Mouse (Mus musculus) cerebellum, adult 9-11 months (tissue): ENCODE results near the gene Gm49405.

ENCODE experiments used
- DNase-seq: peaks from one replicate; pipeline ENCODE4 v3.0.0; 2022

The Gm49405 gene

DNA sequence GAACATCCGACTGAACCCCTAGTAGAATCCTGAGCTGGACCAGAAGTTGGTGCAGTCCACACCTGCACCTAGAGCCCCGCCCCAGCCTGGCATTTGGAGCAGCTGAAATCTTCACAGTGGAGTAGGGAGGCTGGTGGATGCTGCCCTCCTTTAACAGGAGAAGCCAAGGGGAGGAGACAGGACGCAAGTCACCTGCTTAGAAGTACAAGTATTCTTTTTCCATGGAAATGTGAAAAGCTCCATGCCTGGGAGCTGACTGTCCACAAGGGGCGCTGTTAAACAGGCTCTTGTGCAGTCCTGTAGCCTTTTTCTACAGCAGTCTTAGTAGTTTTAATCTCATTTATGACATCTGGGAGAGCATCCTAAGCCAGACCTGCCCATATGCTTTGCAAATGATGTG, 11.7 kb upstream of the Gm49405 start:
- DNase-seq: no peak

DNA sequence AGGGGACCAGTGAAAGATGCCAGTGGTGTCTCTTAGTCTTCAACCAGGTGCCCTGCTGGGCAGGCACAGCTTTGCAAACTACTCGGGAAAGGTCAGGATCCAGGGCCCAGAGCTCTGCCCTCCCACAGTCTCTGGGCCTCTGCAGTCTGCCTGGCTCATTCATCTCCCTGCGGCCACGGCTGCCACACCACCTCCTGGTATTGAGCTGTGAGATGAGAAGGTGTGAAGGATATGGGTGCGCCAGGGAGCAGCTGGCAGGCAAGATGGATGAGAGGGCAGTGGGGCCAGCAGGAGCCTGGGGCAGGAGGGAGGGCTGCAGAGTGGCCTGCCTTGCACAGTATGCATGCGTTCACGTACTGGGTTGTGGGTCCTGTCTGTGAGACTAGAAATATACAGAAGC, 9.6 kb upstream of the Gm49405 start:
- no peak for DNase-seq

GRCm38 (mm10) chr19:3991562-3991961, 8.9 kb upstream of the Gm49405 start:
- DNase-seq: no peak

DNA sequence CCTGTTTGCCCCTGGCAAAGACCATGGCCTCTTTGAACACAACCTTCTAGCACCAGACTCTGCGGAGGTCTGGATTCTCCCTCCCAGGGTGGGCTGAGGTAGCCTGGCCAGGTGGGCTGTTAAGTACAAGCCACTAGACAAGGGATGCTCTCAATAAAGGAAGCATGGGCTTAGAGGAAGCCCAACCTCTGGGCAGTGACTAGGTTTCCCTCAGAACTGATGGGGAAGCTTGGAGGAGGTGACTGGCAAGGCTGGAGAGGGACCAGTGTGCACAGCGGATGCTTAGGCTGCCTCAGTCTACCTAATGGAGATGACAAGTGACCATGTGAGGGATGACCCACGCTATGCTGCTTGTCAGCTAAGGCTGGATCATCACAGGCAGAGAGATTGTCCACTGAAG, 8.5 kb upstream of the Gm49405 start:
- no peak for DNase-seq

DNA sequence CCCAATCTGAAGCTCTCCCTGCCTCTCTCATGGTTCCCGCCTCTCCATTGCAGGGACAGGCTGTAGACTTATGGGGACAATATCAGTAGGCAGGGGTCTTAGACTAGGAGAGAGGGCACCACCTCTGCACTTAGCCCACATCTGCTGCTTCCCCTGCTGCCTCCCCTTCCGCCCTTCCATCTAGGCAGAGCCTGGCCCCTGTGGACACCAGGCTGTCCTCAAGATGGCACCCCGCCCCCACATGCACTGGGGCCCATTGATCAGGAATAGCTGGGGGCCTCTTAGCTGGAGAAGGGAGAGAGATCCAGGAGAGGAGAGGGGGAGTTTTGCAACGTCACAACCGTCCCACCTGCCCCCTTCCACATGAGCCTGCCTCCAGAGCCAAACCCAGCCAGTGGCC, 8.0 kb upstream of the Gm49405 start, which contains the start of gene Tbx10:
TSS of gene Tbx10 (plus strand) at position 337 of the 400 bp plus-strand sequence.
- no peak for DNase-seq

- DNase-seq: no peak
Measured at GRCm38 (mm10) chr19:3994932-3995331, 5.5 kb upstream of the Gm49405 start.

DNA sequence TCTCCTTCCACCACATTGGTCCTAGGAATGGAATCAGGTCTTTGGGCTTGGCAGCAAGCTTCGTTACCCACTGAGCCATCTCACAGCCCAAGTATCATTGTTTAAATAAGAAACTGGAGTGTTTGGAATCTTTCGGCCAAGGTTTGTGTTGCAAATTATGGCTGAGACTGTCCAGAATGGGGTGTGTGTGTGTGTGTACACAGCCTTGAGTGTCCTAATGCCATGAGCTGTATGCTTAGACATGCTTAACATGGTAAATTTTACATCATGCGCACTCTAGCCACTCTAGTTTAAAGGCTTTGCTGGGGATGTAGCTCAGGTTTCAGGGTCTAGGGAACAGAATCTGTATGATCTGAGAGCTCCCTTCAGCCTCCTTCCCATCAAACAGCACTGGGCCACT, 4.9 kb upstream of the Gm49405 start:
- no peak for DNase-seq

GRCm38 (mm10) chr19:3996106-3996505, 4.3 kb upstream of the Gm49405 start:
- DNase-seq: no peak

GRCm38 (mm10) chr19:3996747-3997146, 3.7 kb upstream of the Gm49405 start:
- DNase-seq: no peak

- no peak for DNase-seq
Measured at GRCm38 (mm10) chr19:3997231-3997630, 3.2 kb upstream of the Gm49405 start.

- peak; percentile 54 for DNase-seq
Measured at GRCm38 (mm10) chr19:3998335-3998734, 2.1 kb upstream of the Gm49405 start.

GRCm38 (mm10) chr19:3999121-3999730, 1.2 kb upstream of the Gm49405 start:
- peak; percentile 59 for DNase-seq

GRCm38 (mm10) chr19:4000949-4001525, 611 bp downstream of the Gm49405 start:
- DNase-seq: peak; percentile 47

GRCm38 (mm10) chr19:4001752-4002151, 1.3 kb downstream of the Gm49405 start:
- peak; percentile 40 for DNase-seq

DNA sequence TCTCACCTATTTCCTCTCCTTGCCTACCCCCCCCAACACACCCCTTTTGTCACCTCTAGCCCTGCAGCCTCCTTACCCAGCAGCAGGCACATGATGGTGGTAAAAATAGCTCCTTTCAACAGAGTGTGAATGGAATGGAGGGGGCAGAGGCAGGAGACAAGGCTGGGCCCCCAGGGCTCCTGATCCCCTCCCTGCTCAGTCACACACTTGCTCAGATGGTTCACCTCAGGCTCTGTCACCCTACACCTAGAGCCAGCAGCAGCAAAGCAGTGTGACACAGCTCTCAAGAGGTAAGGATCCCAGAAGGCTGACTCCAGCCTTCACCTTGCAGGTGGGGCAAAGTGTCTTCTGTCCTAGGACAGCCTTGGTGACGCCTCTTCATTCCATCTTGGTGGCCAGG, 2.7 kb downstream of the Gm49405 start, which contains the start of gene Doc2g:
TSS of gene Doc2g (plus strand) at position 202 of the 400 bp plus-strand sequence.
- DNase-seq: no peak

DNA sequence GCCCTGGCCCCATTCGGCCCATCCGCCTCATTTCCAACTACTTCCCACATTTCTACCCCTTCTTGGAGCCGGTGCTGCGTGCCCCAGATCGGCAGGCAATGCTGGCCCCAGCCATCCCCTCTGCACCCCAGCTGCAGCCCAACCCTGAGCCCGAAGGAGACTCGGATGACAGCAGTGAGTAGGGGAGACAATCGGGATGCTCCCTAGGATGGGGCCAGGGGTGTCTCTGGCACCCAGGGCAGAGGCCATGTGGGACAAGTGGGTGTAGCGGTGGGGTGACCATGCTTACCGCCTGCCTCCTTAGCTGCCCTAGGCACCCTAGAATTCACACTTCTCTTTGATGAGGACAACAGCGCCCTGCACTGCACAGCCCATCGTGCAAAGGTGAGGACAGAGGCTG, 3.2 kb downstream of the Gm49405 start:
- peak; percentile 32 for DNase-seq

- peak; percentile 49 for DNase-seq
Measured at GRCm38 (mm10) chr19:4004331-4004730, 3.9 kb downstream of the Gm49405 start.

DNA sequence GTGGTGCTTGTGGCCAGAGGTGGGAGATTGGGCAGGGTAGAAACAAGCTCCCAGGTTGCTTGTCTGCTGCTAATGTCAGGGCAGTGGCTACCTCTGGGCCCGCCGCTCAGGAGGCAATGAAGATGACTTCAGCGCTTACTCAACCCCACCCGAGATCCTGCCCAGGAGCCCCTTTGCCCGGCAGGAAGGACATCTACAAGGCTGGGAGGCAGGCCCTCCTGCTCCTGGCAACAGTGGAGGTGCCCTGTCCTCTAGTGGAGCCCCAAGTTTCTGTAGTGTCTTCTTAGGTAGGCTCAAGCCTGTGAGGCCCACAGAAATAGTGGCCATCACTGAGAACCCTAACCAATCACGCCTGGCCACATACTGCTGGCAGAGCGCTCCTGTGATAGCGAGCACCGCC, 4.7 kb downstream of the Gm49405 start:
- peak; percentile 27 for DNase-seq

DNA sequence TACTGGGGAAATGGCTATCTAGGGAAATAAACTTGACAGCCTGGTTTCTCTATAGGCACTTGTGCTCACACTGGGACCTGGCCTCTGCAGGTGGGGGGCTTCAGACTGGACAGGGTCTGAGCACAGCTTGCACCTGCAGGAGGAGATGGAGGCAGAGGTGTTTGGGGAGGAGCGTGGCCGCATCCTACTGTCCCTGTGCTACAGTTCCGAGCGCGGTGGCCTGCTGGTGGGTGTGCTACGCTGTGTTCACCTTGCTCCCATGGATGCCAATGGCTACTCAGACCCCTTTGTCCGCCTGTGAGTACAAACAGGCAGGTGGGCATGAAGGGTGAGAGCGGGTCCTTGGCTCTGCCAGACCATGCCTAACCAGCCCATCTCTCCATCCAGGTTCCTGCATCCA, 5.5 kb downstream of the Gm49405 start:
- peak; percentile 19 for DNase-seq

DNA sequence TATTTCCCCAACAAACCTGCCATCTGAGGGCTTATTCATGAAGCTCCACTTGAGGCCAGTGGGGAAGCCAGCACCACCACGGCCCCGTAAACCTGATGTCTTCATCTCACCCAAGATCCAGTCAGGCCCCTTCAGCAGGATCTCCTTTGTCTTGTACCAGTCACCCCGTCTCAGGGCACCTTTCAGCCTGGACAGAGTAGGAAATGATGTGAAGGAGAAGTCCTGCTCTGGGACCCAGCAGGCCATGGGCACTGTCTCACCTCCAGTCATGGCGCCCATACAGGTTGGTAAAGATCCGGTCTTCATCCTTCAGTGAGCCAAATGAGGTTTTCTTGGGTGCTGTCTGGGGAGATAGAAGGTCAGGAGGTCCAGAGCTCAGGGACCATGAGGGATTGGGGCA, 10.7 kb downstream of the Gm49405 start:
- peak; percentile 32 for DNase-seq

DNA sequence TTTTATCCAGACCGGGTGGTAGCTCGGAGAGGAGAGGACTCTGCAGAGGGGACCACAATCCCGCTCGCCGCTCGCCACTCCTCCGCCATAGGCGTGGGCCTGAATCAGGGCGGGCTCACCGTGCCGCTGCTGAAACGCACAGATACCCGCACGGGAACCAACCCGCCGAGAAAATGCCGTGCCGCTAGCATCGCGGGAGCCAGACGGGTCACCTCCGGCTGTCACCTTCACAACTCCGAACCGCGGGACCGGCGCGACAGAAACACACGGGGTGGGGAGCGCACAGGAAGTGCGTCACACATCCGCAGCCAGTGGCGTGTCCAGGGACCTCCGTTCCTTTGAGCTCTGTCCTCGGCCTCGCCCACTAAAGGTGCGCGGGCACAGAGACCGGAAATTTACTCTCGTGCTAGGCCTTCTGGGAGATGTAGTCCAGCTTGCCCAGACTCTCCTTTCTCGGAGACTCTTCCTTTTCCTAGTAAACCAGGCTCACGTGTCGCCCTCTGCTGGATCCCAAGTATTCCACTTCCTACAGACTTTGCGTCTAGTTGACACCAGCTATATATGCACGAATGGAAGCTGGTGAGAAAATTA, 12.1 kb downstream of the Gm49405 start, which contains the start of gene Ndufv1:
TSS of gene Ndufv1 (minus strand) at position 375 of the 591 bp plus-strand sequence.
- peak; percentile 99 for DNase-seq

GRCm38 (mm10) chr19:4013066-4013465, 12.6 kb downstream of the Gm49405 start:
- DNase-seq: no peak

DNA sequence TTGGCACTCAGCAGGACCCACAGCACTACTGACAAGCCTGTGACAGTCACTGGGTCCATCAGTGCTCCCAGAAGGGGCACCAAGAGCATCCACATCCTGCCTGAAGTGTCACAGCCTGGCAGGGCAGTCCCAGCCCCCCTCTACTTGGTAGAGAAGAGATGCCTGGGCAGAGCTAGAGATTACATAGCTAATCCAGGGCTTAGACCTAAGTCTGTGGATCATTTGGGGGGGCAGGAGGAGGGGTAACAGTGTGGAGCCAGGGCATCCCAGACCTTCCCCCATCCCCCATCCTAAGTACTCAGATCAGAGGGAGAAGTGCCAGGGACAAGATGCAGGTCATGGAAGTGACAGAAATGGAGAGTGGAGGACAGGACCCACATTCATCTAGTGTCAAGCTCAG, 14.4 kb downstream of the Gm49405 start:
- peak; percentile 38 for DNase-seq

DNA sequence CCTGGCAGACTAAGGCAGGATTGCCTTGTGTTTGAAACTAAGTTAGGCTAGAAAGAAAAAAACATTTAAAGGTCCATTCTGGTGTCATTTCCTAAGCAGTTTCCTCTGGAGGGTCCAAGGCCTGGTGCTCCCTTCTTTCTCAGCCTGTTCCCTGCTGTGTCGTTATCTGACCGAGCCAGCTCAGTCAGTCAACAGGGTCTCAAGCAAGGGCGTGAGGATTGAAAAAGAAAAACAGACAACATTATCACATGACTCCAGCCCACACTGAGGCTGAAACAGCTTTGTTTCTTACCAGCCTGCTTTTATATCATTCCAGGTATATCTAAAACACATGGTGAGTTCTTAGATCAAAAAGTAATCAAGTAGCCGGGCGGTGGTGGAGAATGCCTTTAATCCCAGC, 15.2 kb downstream of the Gm49405 start:
- no peak for DNase-seq
